Mouse (Mus musculus) hindbrain, embryonic 11.5 days (tissue): Measurements from ENCODE around the gene Stmn1. TPM values are rescaled to one million over a fixed set of nuclear protein-coding genes. Genes with fewer than 3 reads are reported as not detected.
A peak's percentile ranks its signal among the peaks of the same experiment; 100 is the strongest.

ENCODE experiments used
- ATAC-seq: fragments of 200-750 bp; cut with Nextera tagmentation; 2 replicates; pipeline ENCODE4 v1.8.0; 2017; ENCODE audit warnings: mild to moderate bottlenecking, moderate TSS enrichment, moderate library complexity; ENCODE audit not compliant: low FRiP score
- DNase-seq: peaks from one replicate; pipeline ENCODE4 v3.0.0-alpha.2; 2015; ENCODE audit warnings: low spot score
- H3K27ac ChIP-seq: fragments of 300-500 bp; sonication (generic); 2 replicates; pipeline ENCODE4 v1.5.1; 2014; ENCODE audit warnings: mild to moderate bottlenecking, low read depth, low read length
- H3K27me3 ChIP-seq: fragments of 300-500 bp; sonication (generic); 2 replicates; pipeline ENCODE4 v1.6.1; 2014; ENCODE audit warnings: mild to moderate bottlenecking, low read length, moderate library complexity, mixed read lengths; ENCODE audit not compliant: control insufficient read depth, insufficient read depth
- H3K36me3 ChIP-seq: fragments of 300-500 bp; sonication (generic); 2 replicates; pipeline ENCODE4 v1.6.1; 2014; ENCODE audit warnings: mild to moderate bottlenecking, low read length, moderate library complexity, mixed read lengths; ENCODE audit not compliant: control insufficient read depth, insufficient read depth
- H3K4me1 ChIP-seq: fragments of 300-500 bp; sonication (generic); replicated peaks from 2 replicates; pipeline ENCODE4 v1.6.1; 2014; ENCODE audit warnings: low read length, mixed read lengths; ENCODE audit not compliant: control insufficient read depth, insufficient read depth
- H3K4me2 ChIP-seq: fragments of 300-500 bp; sonication (generic); replicated peaks from 2 replicates; pipeline ENCODE4 v1.6.1; 2014; ENCODE audit warnings: mild to moderate bottlenecking, low read depth, low read length
- H3K4me3 ChIP-seq: fragments of 300-500 bp; sonication (generic); 2 replicates; pipeline ENCODE4 v1.5.1; 2014; ENCODE audit warnings: low read depth, low read length
- H3K9ac ChIP-seq: fragments of 300-500 bp; sonication (generic); 2 replicates; pipeline ENCODE4 v1.6.1; 2014; ENCODE audit warnings: low read depth, low read length
- H3K9me3 ChIP-seq: fragments of 300-500 bp; sonication (generic); 2 replicates; pipeline ENCODE4 v1.6.1; 2016; ENCODE audit warnings: low read length; ENCODE audit not compliant: control insufficient read depth
- WGBS: fragments of 180-500 bp; shearing (Covaris S2); extraction: QIAGEN DNeasy Blood & Tissue Kit; methylation state at CpG from one replicate; pipeline ENCODE4 v1.1.7; 2014; 5-methylcytosine and 5-hydroxymethylcytosine counted together
- polyA plus RNA-seq: library from polyadenylated mRNA; unstranded; fragments of >200 nt; fragmentation: Nextera tagmentation; extraction: Ambion mirVana; gene quantifications from 2 replicates; pipeline ENCODE4 v1.2.1, GENCODE M21; 2014

The Stmn1 gene
- polyA plus RNA-seq, result 4,486 and 4,492 TPM in 2 replicates

GRCm38 (mm10) chr4:134468215-134468575 lies at the start of gene Stmn1:
Gene Stmn1, plus strand, starts transcription at chr4:134468320.
- H3K4me1 ChIP-seq, result 0 out of 2 replicates have a peak, but pooled peaks cover 3% of the 10 kb centered on the region
- peak; percentile 94 for ATAC-seq
- peaks cover 11% of the 10 kb centered on the region; the same call in 1 of the 2 replicates for H3K36me3 ChIP-seq
- peak within 1 kb of the TSS; percentile 98 for H3K27ac ChIP-seq
- H3K4me2 ChIP-seq, result peak within 1 kb of the TSS; percentile 95
- H3K9me3 ChIP-seq, result no peaks in the 10 kb centered on the region
- H3K27me3 ChIP-seq, result no peaks in the 10 kb centered on the region
- DNase-seq, result peak; percentile 96
- peak within 1 kb of the TSS; percentile 96 for H3K4me3 ChIP-seq
- peak within 1 kb of the TSS; percentile 99 for H3K9ac ChIP-seq
- WGBS, result 0% methylated on average over 28 of the region's 31 CpGs

- DNase-seq, result no peak
Measured at GRCm38 (mm10) chr4:134421971-134422370, 46.1 kb upstream of the Stmn1 start.

DNA sequence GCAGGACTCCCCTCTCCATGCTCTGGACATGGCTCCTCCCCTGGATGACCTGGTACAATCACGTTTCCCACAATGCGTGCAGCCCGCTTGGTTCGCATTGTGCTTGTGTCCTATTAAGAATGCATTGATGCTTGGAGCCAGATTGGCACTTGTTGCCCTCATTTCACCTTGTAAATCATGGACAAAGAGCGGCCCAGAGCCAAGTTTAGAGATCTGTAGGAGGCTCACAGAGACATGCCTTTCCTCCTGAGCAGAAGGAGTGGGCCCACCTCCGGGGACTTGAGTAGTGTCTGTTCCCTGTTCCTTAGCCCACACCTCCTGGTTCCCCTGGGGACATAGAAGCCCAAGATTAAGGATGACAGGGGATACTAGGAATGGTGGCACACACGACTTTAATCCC lies 44.2 kb upstream of the Stmn1 start:
- ATAC-seq (no peak), DNase-seq (no peak)
- H3K4me1 ChIP-seq, result no peaks in the 10 kb centered on the region
- H3K4me3 ChIP-seq, result no peak overlapping the region
- WGBS, result 90% methylated on average over 7 of the region's 7 CpGs
- no peaks in the 10 kb centered on the region for H3K9me3 ChIP-seq
- no peak overlapping the region for H3K4me2 ChIP-seq
- H3K27me3 ChIP-seq, result no peaks in the 10 kb centered on the region
- H3K27ac ChIP-seq, result no peak overlapping the region
- H3K36me3 ChIP-seq, result no peaks in the 10 kb centered on the region
- no peak overlapping the region for H3K9ac ChIP-seq

More at GRCm38 (mm10) chr4:134421971-134422370, 46.1 kb upstream of the Stmn1 start:
- H3K4me1 ChIP-seq, result no peaks in the 10 kb centered on the region
- no peaks in the 10 kb centered on the region for H3K36me3 ChIP-seq
- 54% methylated on average over 11 of the region's 11 CpGs for WGBS
- no peak overlapping the region for H3K4me2 ChIP-seq
- H3K9ac ChIP-seq, result no peak overlapping the region
- no peaks in the 10 kb centered on the region for H3K9me3 ChIP-seq
- H3K27ac ChIP-seq, result no peak overlapping the region
- H3K4me3 ChIP-seq, result no peak overlapping the region
- ATAC-seq, result no peak
- no peaks in the 10 kb centered on the region for H3K27me3 ChIP-seq

DNA sequence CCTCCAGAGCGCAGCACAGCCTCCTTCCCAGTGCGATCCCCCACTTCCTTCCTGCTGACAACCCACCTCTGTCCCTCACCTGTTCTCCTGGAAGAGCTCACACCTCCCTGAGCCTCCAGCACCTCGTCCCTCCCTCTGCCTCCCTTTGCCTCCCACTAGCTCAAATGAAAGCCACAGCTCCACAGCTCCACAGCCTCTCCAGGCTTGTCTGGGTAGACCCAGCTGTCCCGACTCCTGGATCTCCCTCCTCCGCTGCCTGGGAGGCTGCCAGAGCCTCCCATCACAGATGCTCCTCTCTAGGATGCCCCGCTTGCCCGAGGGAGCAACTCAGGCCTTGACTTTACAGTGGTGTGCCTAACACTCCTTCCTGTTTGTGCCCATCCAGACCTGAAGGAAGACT lies 43.0 kb upstream of the Stmn1 start:
- WGBS, result 78% methylated on average over 7 of the region's 7 CpGs
- no peak for ATAC-seq
- no peak overlapping the region for H3K4me2 ChIP-seq

DNA sequence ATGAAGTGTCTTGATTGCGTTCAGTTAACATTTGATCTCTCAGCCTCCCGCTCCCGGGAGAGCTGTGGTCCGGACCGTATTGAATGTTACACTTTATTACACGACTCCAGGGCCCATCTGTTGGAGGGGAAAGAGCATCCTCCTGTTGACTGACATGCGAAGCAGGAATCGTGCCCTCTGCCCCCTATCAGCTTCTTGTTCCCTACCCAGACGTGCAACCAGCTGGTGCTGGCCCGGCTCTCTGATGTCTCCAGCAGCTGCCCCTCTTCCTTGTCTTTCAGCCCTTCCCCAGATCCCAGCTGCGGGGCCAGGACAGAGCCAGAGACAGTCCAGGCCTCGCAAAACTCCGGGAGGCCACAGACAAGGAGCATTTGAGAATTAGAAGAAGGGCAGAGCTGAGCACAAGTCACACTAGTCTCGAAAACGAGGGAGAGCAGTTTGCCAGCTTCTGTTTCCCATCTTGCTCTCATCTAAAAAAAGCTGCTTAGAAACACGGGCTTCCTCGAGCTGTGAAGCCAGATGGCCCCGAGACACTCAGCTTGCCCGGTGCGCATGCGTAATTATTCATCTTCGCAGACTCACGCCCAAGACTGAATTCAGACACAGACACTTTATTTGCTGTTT lies 37.6 kb upstream of the Stmn1 start:
- peak; percentile 72 for DNase-seq
- Histone ChIP-seq H3K4me3 (no peak overlapping the region), H3K4me2 (0 out of 2 replicates have a peak overlapping the region, but pooled peaks have one; percentile 11), H3K27ac (peak overlapping the region; percentile 92), H3K4me1 (peaks cover 7% of the 10 kb centered on the region; the same call in 1 of the 2 replicates), H3K9ac (peak overlapping the region; percentile 2; the same call in 1 of the 2 replicates), H3K27me3 (no peaks in the 10 kb centered on the region), H3K36me3 (no peaks in the 10 kb centered on the region), H3K9me3 (no peaks in the 10 kb centered on the region)
- 31% methylated on average over 23 of the region's 23 CpGs for WGBS
- ATAC-seq, result peak; percentile 84

More for the DNA sequence above, 43.0 kb upstream of the Stmn1 start:
- Histone ChIP-seq H3K36me3 (no peaks in the 10 kb centered on the region), H3K4me3 (no peak overlapping the region), H3K27ac (no peak overlapping the region), H3K4me1 (peaks cover 3% of the 10 kb centered on the region; the same call in 1 of the 2 replicates), H3K9ac (no peak overlapping the region), H3K9me3 (no peaks in the 10 kb centered on the region), H3K27me3 (no peaks in the 10 kb centered on the region)
- DNase-seq, result no peak

GRCm38 (mm10) chr4:134432686-134433360 lies 35.3 kb upstream of the Stmn1 start:
- H3K9me3 ChIP-seq, result no peaks in the 10 kb centered on the region
- WGBS, result 90% methylated on average over 15 of the region's 15 CpGs
- H3K27ac ChIP-seq, result no peak overlapping the region
- no peak overlapping the region for H3K4me2 ChIP-seq
- no peak overlapping the region for H3K9ac ChIP-seq
- no peak overlapping the region for H3K4me3 ChIP-seq
- ATAC-seq (no peak), DNase-seq (no peak)
- no peaks in the 10 kb centered on the region for H3K36me3 ChIP-seq
- no peaks in the 10 kb centered on the region for H3K27me3 ChIP-seq
- H3K4me1 ChIP-seq, result peaks cover 7% of the 10 kb centered on the region; the same call in 1 of the 2 replicates

GRCm38 (mm10) chr4:134436185-134436584 lies 31.9 kb upstream of the Stmn1 start:
- Histone ChIP-seq H3K36me3 (no peaks in the 10 kb centered on the region), H3K4me3 (no peak overlapping the region), H3K27me3 (no peaks in the 10 kb centered on the region), H3K4me2 (no peak overlapping the region), H3K27ac (no peak overlapping the region), H3K4me1 (0 out of 2 replicates have a peak, but pooled peaks cover under 1% of the 10 kb centered on the region), H3K9ac (no peak overlapping the region), H3K9me3 (no peaks in the 10 kb centered on the region)
- 40% methylated on average over 7 of the region's 7 CpGs for WGBS
- DNase-seq, result peak; percentile 68
- peak; percentile 69 for ATAC-seq

DNA sequence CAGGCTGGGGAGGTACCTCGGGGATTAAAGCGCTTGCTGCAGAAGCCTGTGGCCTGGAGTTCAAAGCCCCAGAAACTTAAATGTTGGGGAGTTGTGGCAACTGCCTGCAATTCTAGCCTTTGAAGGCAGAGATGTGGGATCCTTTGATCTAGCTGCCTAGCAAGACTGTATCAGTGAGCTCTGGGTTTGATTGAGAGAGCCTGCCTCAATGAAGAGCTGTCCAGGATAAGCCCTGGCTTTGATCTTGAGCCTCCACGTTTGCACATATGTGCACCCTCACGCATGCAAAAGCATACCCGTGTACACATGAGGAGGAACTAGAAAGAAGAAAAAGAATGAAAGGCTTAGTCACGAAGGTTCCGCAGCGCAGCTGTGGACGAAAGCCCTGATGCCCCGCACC lies 31.5 kb upstream of the Stmn1 start:
- WGBS, result 71% methylated on average over 10 of the region's 10 CpGs
- Histone ChIP-seq H3K9ac (no peak overlapping the region), H3K9me3 (no peaks in the 10 kb centered on the region), H3K27ac (no peak overlapping the region), H3K4me3 (no peak overlapping the region), H3K27me3 (no peaks in the 10 kb centered on the region), H3K4me2 (no peak overlapping the region), H3K36me3 (no peaks in the 10 kb centered on the region), H3K4me1 (no peaks in the 10 kb centered on the region)
- DNase-seq (peak; percentile 47), ATAC-seq (no peak; the same call in 1 of the 2 replicates)
